Mouse (Mus musculus): ENCODE data around the gene Gm2897.
"Not testable (repeated sequence)": the region's sequence is repeated elsewhere in the genome, so short reads cannot be mapped to it uniquely, and the experiment has no call there.

The Gm2897 gene

GRCm38 (mm10) chr14:3048727-3049512, at the start of gene Gm2897:
Gene Gm2897, plus strand, starts transcription at chr14:3049285.
- peak in 1 of 2 experiments; percentile 56 for DNase-seq (ENCODE audit: low spot score in 2 of 2)

- not testable (repeated sequence) for DNase-seq (ENCODE audit: low spot score in 2 of 2)
These were observed 19.4 kb upstream of the Gm2897 start, which contains the start of gene Gm2888 for GRCm38 (mm10) chr14:3029702-3030101. Gene Gm2888, plus strand, starts transcription at chr14:3030002.

GRCm38 (mm10) chr14:3049513-3049800, 372 bp downstream of the Gm2897 start:
- peak; percentile 18 to 58 for DNase-seq (ENCODE audit: low spot score in 2 of 2)

GRCm38 (mm10) chr14:3050087-3050486, 1.0 kb downstream of the Gm2897 start:
- not testable (repeated sequence) for DNase-seq (ENCODE audit: low spot score in 2 of 2)

GRCm38 (mm10) chr14:3116051-3116450, 67.0 kb downstream of the Gm2897 start:
- DNase-seq (ENCODE audit: low spot score in 2 of 2), result peak; percentile 42 to 52

Measured in urinary bladder, postnatal 4 days (tissue).